Mouse (Mus musculus) hindbrain, embryonic 14.5 days (tissue): ENCODE results near the gene Ptprn2. TPM values are rescaled to one million over a fixed set of nuclear protein-coding genes. Genes with fewer than 3 reads are reported as not detected.

Source experiments
- ATAC-seq: fragments of 200-750 bp; cut with Nextera tagmentation; 2 replicates; pipeline ENCODE4 v1.8.0; 2017; ENCODE audit warnings: moderate number of reproducible peaks, mild to moderate bottlenecking, moderate TSS enrichment, moderate library complexity; ENCODE audit not compliant: low FRiP score
- DNase-seq: peaks from one replicate; pipeline ENCODE4 v3.0.0-alpha.2; 2015; ENCODE audit warnings: low spot score
- H3K27ac ChIP-seq: fragments of 300-500 bp; sonication (generic); 2 replicates; pipeline ENCODE4 v1.5.1; 2014; ENCODE audit warnings: mild to moderate bottlenecking, moderate library complexity
- H3K27me3 ChIP-seq: fragments of 300-500 bp; sonication (generic); 2 replicates; pipeline ENCODE4 v1.6.1; 2014; ENCODE audit warnings: mild to moderate bottlenecking, low read length, mixed read lengths; ENCODE audit not compliant: control insufficient read depth, insufficient read depth
- H3K36me3 ChIP-seq: fragments of 300-500 bp; sonication (generic); replicated peaks from 2 replicates; pipeline ENCODE4 v1.6.1; 2014; ENCODE audit not compliant: control insufficient read depth, insufficient read depth
- H3K4me1 ChIP-seq: fragments of 300-500 bp; sonication (generic); replicated peaks from 2 replicates; pipeline ENCODE4 v1.6.1; 2014; ENCODE audit warnings: antibody characterized with exemption, low read length, mixed read lengths; ENCODE audit not compliant: control insufficient read depth, insufficient read depth
- H3K4me2 ChIP-seq: fragments of 300-500 bp; sonication (generic); replicated peaks from 2 replicates; pipeline ENCODE4 v1.6.1; 2014; ENCODE audit warnings: mild to moderate bottlenecking, moderate library complexity
- H3K4me3 ChIP-seq: fragments of 300-500 bp; sonication (generic); replicated peaks from 2 replicates; pipeline ENCODE4 v1.5.1; 2014; ENCODE audit warnings: mild to moderate bottlenecking, low read length
- H3K9ac ChIP-seq: fragments of 300-500 bp; sonication (generic); 2 replicates; pipeline ENCODE4 v1.6.1; 2014
- H3K9me3 ChIP-seq: fragments of 300-500 bp; sonication (generic); 2 replicates; pipeline ENCODE4 v1.6.1; 2016; ENCODE audit warnings: low read length; ENCODE audit not compliant: control insufficient read depth
- WGBS: fragments of 180-500 bp; shearing (Covaris S2); extraction: QIAGEN DNeasy Blood & Tissue Kit; methylation state at CpG from one replicate; pipeline ENCODE4 v1.1.7; 2014; 5-methylcytosine and 5-hydroxymethylcytosine counted together
- polyA plus RNA-seq: library from polyadenylated mRNA; unstranded; fragments of >200 nt; fragmentation: Nextera tagmentation; extraction: Ambion mirVana; gene quantifications from 2 replicates; pipeline ENCODE4 v1.2.1, GENCODE M21; 2014

Gene Ptprn2
- polyA plus RNA-seq, 1 experiment from 2014 or later, result 17.5 TPM

- Histone ChIP-seq H3K4me3 (no peak overlapping the region), H3K27me3 (no peaks in the 10 kb centered on the region), H3K4me1 (peaks cover 22% of the 10 kb centered on the region), H3K36me3 (peaks cover 25% of the 10 kb centered on the region), H3K27ac (peak overlapping the region; percentile 70), H3K9ac (no peak overlapping the region), H3K9me3 (no peaks in the 10 kb centered on the region), H3K4me2 (no peak overlapping the region)
- 18% methylated on average over 12 of the region's 12 CpGs for WGBS
- DNase-seq (no peak), ATAC-seq (peak; percentile 25; the same call in 1 of the 2 replicates)
Measured at GRCm38 (mm10) chr12:117257921-117258497, 772.5 kb downstream of the Ptprn2 start.

GRCm38 (mm10) chr12:117260391-117261164, 775.1 kb downstream of the Ptprn2 start:
- Histone ChIP-seq H3K4me2 (no peak overlapping the region), H3K27me3 (no peaks in the 10 kb centered on the region), H3K4me3 (no peak overlapping the region), H3K36me3 (0 out of 2 replicates have a peak, but pooled peaks cover 3% of the 10 kb centered on the region), H3K4me1 (peaks cover 19% of the 10 kb centered on the region), H3K27ac (no peak overlapping the region), H3K9ac (no peak overlapping the region), H3K9me3 (no peaks in the 10 kb centered on the region)
- DNase-seq (no peak), ATAC-seq (no peak)
- 59% methylated on average over 6 of the region's 6 CpGs for WGBS

GRCm38 (mm10) chr12:117261165-117261440, 775.6 kb downstream of the Ptprn2 start:
- Histone ChIP-seq H3K27me3 (no peaks in the 10 kb centered on the region), H3K9me3 (no peaks in the 10 kb centered on the region), H3K27ac (no peak overlapping the region), H3K4me1 (peaks cover 17% of the 10 kb centered on the region), H3K4me3 (no peak overlapping the region), H3K36me3 (no peaks in the 10 kb centered on the region), H3K9ac (no peak overlapping the region), H3K4me2 (no peak overlapping the region)
- DNase-seq, result no peak
- ATAC-seq, result no peak
- WGBS, result 55% methylated on average over 3 of the region's 3 CpGs

- WGBS, result 67% methylated on average over 2 of the region's 2 CpGs
- no peak overlapping the region for H3K4me3 ChIP-seq
- DNase-seq, result no peak
- no peaks in the 10 kb centered on the region for H3K9me3 ChIP-seq
- H3K9ac ChIP-seq, result no peak overlapping the region
- H3K27ac ChIP-seq, result no peak overlapping the region
- H3K27me3 ChIP-seq, result no peaks in the 10 kb centered on the region
- H3K36me3 ChIP-seq, result no peaks in the 10 kb centered on the region
- H3K4me1 ChIP-seq, result peaks cover 15% of the 10 kb centered on the region
- no peak overlapping the region for H3K4me2 ChIP-seq
- ATAC-seq, result no peak
Measured at GRCm38 (mm10) chr12:117262003-117262402, 776.5 kb downstream of the Ptprn2 start.

GRCm38 (mm10) chr12:117263081-117263480, 777.6 kb downstream of the Ptprn2 start:
- Histone ChIP-seq H3K4me3 (no peak overlapping the region), H3K27ac (no peak overlapping the region), H3K27me3 (no peaks in the 10 kb centered on the region), H3K36me3 (no peaks in the 10 kb centered on the region), H3K4me2 (no peak overlapping the region), H3K9me3 (no peaks in the 10 kb centered on the region), H3K4me1 (peaks cover 4% of the 10 kb centered on the region; the same call in 1 of the 2 replicates), H3K9ac (no peak overlapping the region)
- no peak for ATAC-seq
- 85% methylated on average over 2 of the region's 2 CpGs for WGBS
- no peak for DNase-seq

- no peak overlapping the region for H3K4me2 ChIP-seq
- H3K27ac ChIP-seq, result no peak overlapping the region
- no peak overlapping the region for H3K9ac ChIP-seq
- H3K27me3 ChIP-seq, result no peaks in the 10 kb centered on the region
- ATAC-seq (no peak), DNase-seq (no peak)
- no peaks in the 10 kb centered on the region for H3K9me3 ChIP-seq
- H3K4me1 ChIP-seq, result peaks cover 16% of the 10 kb centered on the region; the same call in 1 of the 2 replicates
- WGBS, result 59% methylated on average over 1 of the region's 1 CpGs
- H3K4me3 ChIP-seq, result no peak overlapping the region
- H3K36me3 ChIP-seq, result no peaks in the 10 kb centered on the region
Measured at GRCm38 (mm10) chr12:117265211-117265610, 779.7 kb downstream of the Ptprn2 start.

GRCm38 (mm10) chr12:117268543-117269172, 783.1 kb downstream of the Ptprn2 start:
- Histone ChIP-seq H3K4me3 (no peak overlapping the region), H3K4me2 (no peak overlapping the region), H3K27me3 (no peaks in the 10 kb centered on the region), H3K9me3 (no peaks in the 10 kb centered on the region), H3K4me1 (peaks cover 32% of the 10 kb centered on the region), H3K9ac (no peak overlapping the region), H3K36me3 (peaks cover 11% of the 10 kb centered on the region; the same call in 1 of the 2 replicates), H3K27ac (peak overlapping the region; percentile 73)
- no peak for ATAC-seq
- no peak for DNase-seq
- 76% methylated on average over 7 of the region's 7 CpGs for WGBS

- WGBS, result 32% methylated on average over 4 of the region's 4 CpGs
- Histone ChIP-seq H3K27ac (peak overlapping the region; percentile 73), H3K9me3 (no peaks in the 10 kb centered on the region), H3K9ac (peak overlapping the region; percentile 22; the same call in 1 of the 2 replicates), H3K4me3 (no peak overlapping the region), H3K4me2 (no peak overlapping the region), H3K27me3 (no peaks in the 10 kb centered on the region), H3K36me3 (peaks cover 11% of the 10 kb centered on the region; the same call in 1 of the 2 replicates), H3K4me1 (peaks cover 37% of the 10 kb centered on the region)
- DNase-seq (peak; percentile 51), ATAC-seq (peak; percentile 46; the same call in 1 of the 2 replicates)
Measured at GRCm38 (mm10) chr12:117269310-117269709, 783.8 kb downstream of the Ptprn2 start.

GRCm38 (mm10) chr12:117270199-117270598, 784.7 kb downstream of the Ptprn2 start:
- peaks cover 43% of the 10 kb centered on the region for H3K4me1 ChIP-seq
- peak overlapping the region; percentile 73 for H3K27ac ChIP-seq
- no peak for DNase-seq
- H3K36me3 ChIP-seq, result peaks cover 20% of the 10 kb centered on the region; the same call in 1 of the 2 replicates
- H3K9ac ChIP-seq, result no peak overlapping the region
- WGBS, result 88% methylated on average over 4 of the region's 4 CpGs
- H3K9me3 ChIP-seq, result no peaks in the 10 kb centered on the region
- ATAC-seq, result no peak
- no peak overlapping the region for H3K4me3 ChIP-seq
- H3K27me3 ChIP-seq, result no peaks in the 10 kb centered on the region
- H3K4me2 ChIP-seq, result no peak overlapping the region
